Mouse (Mus musculus): ENCODE results near the gene Spr.

GRCm38 (mm10) chr6:85183951-85184350 lies 46.4 kb upstream of the Spr start:
- TF ChIP-seq CTCF (IDR thresholded peaks at IDR 0.05; ENCODE audit: insufficient read depth, low read length) (no peak), POLR2A (IDR thresholded peaks at IDR 0.05; ENCODE audit: borderline replicate concordance, extremely low read depth, low read depth, low read length) (no peak)
